Mouse (Mus musculus) stomach, postnatal 0 days (tissue): ENCODE measurements around the gene Mfrp. TPM values are rescaled to one million over a fixed set of nuclear protein-coding genes. Genes with fewer than 3 reads are reported as not detected.

Experiments used
- ATAC-seq: fragments of 200-750 bp; cut with Nextera tagmentation; 2 replicates; pipeline ENCODE4 v1.8.0; 2017; ENCODE audit not compliant: low FRiP score, low TSS enrichment
- DNase-seq: peaks from one replicate; pipeline ENCODE4 v3.0.0-alpha.2; 2016; ENCODE audit warnings: low spot score
- H3K27ac ChIP-seq: fragments of 300-500 bp; sonication (generic); replicated peaks from 2 replicates; pipeline ENCODE4 v1.5.1; 2014; ENCODE audit warnings: mild to moderate bottlenecking, control low read depth
- H3K27me3 ChIP-seq: fragments of 300-500 bp; sonication (generic); 2 replicates; pipeline ENCODE4 v1.6.1; 2014; ENCODE audit warnings: low read length; ENCODE audit not compliant: control insufficient read depth, insufficient read depth
- H3K36me3 ChIP-seq: fragments of 300-500 bp; sonication (generic); 2 replicates; pipeline ENCODE4 v1.6.1; 2014; ENCODE audit warnings: low read length, mixed read lengths; ENCODE audit not compliant: control insufficient read depth, insufficient read depth
- H3K4me1 ChIP-seq: fragments of 300-500 bp; sonication (generic); replicated peaks from 2 replicates; pipeline ENCODE4 v1.6.1; 2014; ENCODE audit warnings: antibody characterized with exemption; ENCODE audit not compliant: control insufficient read depth, insufficient read depth
- H3K4me2 ChIP-seq: fragments of 300-500 bp; sonication (generic); replicated peaks from 2 replicates; pipeline ENCODE4 v1.6.1; 2014; ENCODE audit warnings: low read depth, mild to moderate bottlenecking, control low read depth, moderate library complexity
- H3K4me3 ChIP-seq: fragments of 300-500 bp; sonication (generic); 2 replicates; pipeline ENCODE4 v1.5.1; 2014; ENCODE audit warnings: low read depth, low read length, control low read depth
- H3K9ac ChIP-seq: fragments of 300-500 bp; sonication (generic); 2 replicates; pipeline ENCODE4 v1.6.1; 2014; ENCODE audit warnings: mild to moderate bottlenecking, low read length, control low read depth, mixed read lengths
- H3K9me3 ChIP-seq: fragments of 300-500 bp; sonication (generic); 2 replicates; pipeline ENCODE4 v1.6.1; 2016; ENCODE audit warnings: low read length; ENCODE audit not compliant: control insufficient read depth
- CTCF ChIP-seq: IDR thresholded peaks from 2 replicates; pipeline ENCODE4 v1.5.1; 2016; ENCODE audit warnings: antibody characterized with exemption, low read depth, mild to moderate bottlenecking, moderate library complexity
- EP300 ChIP-seq: optimal IDR thresholded peaks from 2 replicates; pipeline ENCODE3; 2016; ENCODE audit warnings: antibody characterized with exemption
- WGBS: fragments of 180-500 bp; shearing (Covaris S2); extraction: QIAGEN DNeasy Blood & Tissue Kit; methylation state at CpG from one replicate; pipeline ENCODE4 v1.1.7; 2014; 5-methylcytosine and 5-hydroxymethylcytosine counted together
- polyA plus RNA-seq: library from polyadenylated mRNA; unstranded; fragments of >200 nt; fragmentation: Nextera tagmentation; extraction: Ambion mirVana; gene quantifications from 2 replicates; pipeline ENCODE4 v1.2.1, GENCODE M21; 2015

The Mfrp gene
- polyA plus RNA-seq, 1 experiment from 2014 or later: not detected

GRCm38 (mm10) chr9:44115599-44115998 lies 14.1 kb downstream of the Mfrp start:
- Histone ChIP-seq H3K36me3 (no peaks in the 10 kb centered on the region), H3K4me3 (no peak overlapping the region), H3K9me3 (no peaks in the 10 kb centered on the region), H3K27me3 (no peaks in the 10 kb centered on the region), H3K27ac (no peak overlapping the region), H3K4me2 (no peak overlapping the region), H3K9ac (no peak overlapping the region), H3K4me1 (no peaks in the 10 kb centered on the region)
- no peak for TF ChIP-seq EP300
- TF ChIP-seq CTCF: no peak
- no peak for ATAC-seq
- 85% methylated on average over 9 of the region's 9 CpGs for WGBS
- no peak for DNase-seq

GRCm38 (mm10) chr9:44116182-44116581 lies 14.7 kb downstream of the Mfrp start:
- ATAC-seq (no peak), DNase-seq (no peak)
- Histone ChIP-seq H3K9me3 (no peaks in the 10 kb centered on the region), H3K27me3 (no peaks in the 10 kb centered on the region), H3K27ac (no peak overlapping the region), H3K4me2 (no peak overlapping the region), H3K4me3 (no peak overlapping the region), H3K9ac (no peak overlapping the region), H3K36me3 (no peaks in the 10 kb centered on the region), H3K4me1 (no peaks in the 10 kb centered on the region)
- 92% methylated on average over 4 of the region's 4 CpGs for WGBS
- TF ChIP-seq CTCF (peak; percentile 49), EP300 (no peak)

- Histone ChIP-seq H3K27me3 (no peaks in the 10 kb centered on the region), H3K9ac (no peak overlapping the region), H3K4me3 (no peak overlapping the region), H3K4me2 (no peak overlapping the region), H3K4me1 (no peaks in the 10 kb centered on the region), H3K9me3 (no peaks in the 10 kb centered on the region), H3K36me3 (no peaks in the 10 kb centered on the region), H3K27ac (no peak overlapping the region)
- ATAC-seq (no peak), DNase-seq (peak; percentile 48)
- WGBS: 49% methylated on average over 5 of the region's 5 CpGs
- TF ChIP-seq EP300: no peak
- TF ChIP-seq CTCF: peak; percentile 71
Observed at GRCm38 (mm10) chr9:44119011-44119410, 17.5 kb downstream of the Mfrp start.

GRCm38 (mm10) chr9:44119948-44120465 lies 18.5 kb downstream of the Mfrp start:
- no peak for ATAC-seq
- H3K4me2 ChIP-seq: no peak overlapping the region
- no peak for DNase-seq
- no peaks in the 10 kb centered on the region for H3K4me1 ChIP-seq
- TF ChIP-seq CTCF: no peak
- TF ChIP-seq EP300: no peak
- H3K4me3 ChIP-seq: no peak overlapping the region
- no peaks in the 10 kb centered on the region for H3K27me3 ChIP-seq
- no peaks in the 10 kb centered on the region for H3K9me3 ChIP-seq
- H3K36me3 ChIP-seq: no peaks in the 10 kb centered on the region
- no peak overlapping the region for H3K27ac ChIP-seq
- WGBS: 63% methylated on average over 8 of the region's 8 CpGs
- H3K9ac ChIP-seq: no peak overlapping the region

GRCm38 (mm10) chr9:44124317-44124716 lies 22.8 kb downstream of the Mfrp start:
- no peak for ATAC-seq
- Histone ChIP-seq H3K36me3 (no peaks in the 10 kb centered on the region), H3K9me3 (no peaks in the 10 kb centered on the region), H3K27me3 (no peaks in the 10 kb centered on the region), H3K4me1 (no peaks in the 10 kb centered on the region), H3K27ac (no peak overlapping the region), H3K9ac (no peak overlapping the region), H3K4me2 (no peak overlapping the region), H3K4me3 (no peak overlapping the region)
- WGBS: 67% methylated on average over 6 of the region's 6 CpGs
- no peak for DNase-seq
- TF ChIP-seq CTCF (peak; percentile 72), EP300 (no peak)

- Histone ChIP-seq H3K9me3 (no peaks in the 10 kb centered on the region), H3K4me3 (no peak overlapping the region), H3K4me1 (no peaks in the 10 kb centered on the region), H3K27me3 (no peaks in the 10 kb centered on the region), H3K9ac (no peak overlapping the region), H3K4me2 (no peak overlapping the region), H3K36me3 (no peaks in the 10 kb centered on the region), H3K27ac (no peak overlapping the region)
- 58% methylated on average over 5 of the region's 5 CpGs for WGBS
- no peak for TF ChIP-seq EP300
- TF ChIP-seq CTCF: no peak
- no peak for ATAC-seq
- no peak for DNase-seq
Observed at GRCm38 (mm10) chr9:44125026-44125425, 23.5 kb downstream of the Mfrp start.
